Mouse (Mus musculus) CH12.LX (cell line): ENCODE measurements around the gene Ptgs1.

Source experiments
- CHD2 ChIP-seq: IDR thresholded peaks from 2 replicates; pipeline ENCODE4 v1.6.1; 2011; ENCODE audit warnings: low read length, improper control_type of control experiment
- CTCF ChIP-seq, 2 experiments: IDR thresholded peaks in 1 of 2; conservative IDR thresholded peaks in 1 of 2; 2 replicates each; pipeline ENCODE4 v1.5.1; 2011 to 2012; ENCODE audit warnings: low read depth in 2 of 2, low read length in 2 of 2, improper control_type of control experiment in 1 of 2, inconsistent platforms in 1 of 2, mild to moderate bottlenecking in 1 of 2, moderate library complexity in 1 of 2
- JUND ChIP-seq: conservative IDR thresholded peaks from 2 replicates; pipeline ENCODE4 v1.6.1; 2011; ENCODE audit warnings: low read depth, low read length, improper control_type of control experiment
- MAZ ChIP-seq: IDR thresholded peaks from 2 replicates; pipeline ENCODE4 v1.6.1; 2012; ENCODE audit warnings: low read depth, mild to moderate bottlenecking, inconsistent platforms, low read length, improper control_type of control experiment, moderate library complexity
- NRF1 ChIP-seq: IDR thresholded peaks from 2 replicates; pipeline ENCODE4 v1.6.1; 2014; ENCODE audit warnings: low read depth, mild to moderate bottlenecking, inconsistent platforms, low read length, improper control_type of control experiment, moderate library complexity
- POLR2A ChIP-seq: IDR thresholded peaks from 2 replicates; pipeline ENCODE4 v1.6.1; 2011; ENCODE audit warnings: low read depth, mild to moderate bottlenecking, improper control_type of control experiment, low read length

- TF ChIP-seq MAZ (no peak), NRF1 (no peak), CTCF (conservative IDR thresholded peaks at IDR 0.05 in 1 of 2, IDR thresholded peaks at IDR 0.05 in 1 of 2; ENCODE audit: low read depth in 2 of 2, low read length in 2 of 2) (no peak), JUND (no peak), POLR2A (no peak), CHD2 (no peak)
Measured at GRCm38 (mm10) chr2:36211785-36212184, 18.4 kb upstream of the Ptgs1 start.
